Mouse (Mus musculus): ENCODE results near the gene Rhot1. TPM values are rescaled to one million over a fixed set of nuclear protein-coding genes. Genes with fewer than 3 reads are reported as not detected.

The Rhot1 gene
- polyA plus RNA-seq, 1 experiment from 2014 or later, result 48.1 TPM

DNA sequence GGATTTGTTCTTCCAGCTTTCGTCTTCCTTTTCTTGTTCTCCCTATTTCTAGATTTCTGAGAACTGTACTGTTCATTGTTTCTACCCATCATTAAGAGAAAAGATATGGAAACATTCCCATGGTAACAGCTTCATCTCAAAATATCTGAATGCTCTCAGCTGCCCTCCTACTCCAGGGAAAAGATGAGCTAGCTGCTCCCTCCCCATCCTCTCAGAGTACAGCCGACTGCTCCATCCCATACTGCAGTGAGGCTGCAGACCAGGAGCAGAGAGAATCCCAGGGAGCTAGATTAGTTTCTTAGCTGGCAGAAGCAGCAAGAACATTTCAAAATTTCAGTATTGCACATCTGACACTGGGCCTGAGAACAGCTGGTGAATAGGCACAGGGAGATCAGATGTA is 69.2 kb downstream of the Rhot1 start:
- DNase-seq (ENCODE audit: low spot score) (no peak), ATAC-seq (replicated peaks; ENCODE audit: low FRiP score, low read depth) (no peak)
- no peak overlapping the region for H3K4me2 ChIP-seq (ENCODE audit: low read length)
- TF ChIP-seq CTCF (IDR thresholded peaks at IDR 0.05; ENCODE audit: low read depth), result no peak
- H3K4me1 ChIP-seq (replicated peaks; ENCODE audit: insufficient read depth, low read length), result no peaks in the 10 kb centered on the region
- H3K27me3 ChIP-seq (ENCODE audit: insufficient read depth, low read length), result no peaks in the 10 kb centered on the region
- H3K36me3 ChIP-seq (ENCODE audit: insufficient read depth, low read length), result no peaks in the 10 kb centered on the region
- no peak overlapping the region for H3K4me3 ChIP-seq (replicated peaks; ENCODE audit: low read depth, low read length)
- no peak overlapping the region for H3K27ac ChIP-seq
- no peak overlapping the region for H3K9ac ChIP-seq (ENCODE audit: low read depth, low read length)
- H3K9me3 ChIP-seq (replicated peaks; ENCODE audit: low read length), result no peaks in the 10 kb centered on the region
- WGBS, result 58% methylated on average over 2 of the region's 2 CpGs

GRCm38 (mm10) chr11:80283786-80284185 is 75.0 kb downstream of the Rhot1 start:
- Histone ChIP-seq H3K9ac (ENCODE audit: low read depth, low read length) (no peak overlapping the region), H3K4me2 (ENCODE audit: low read length) (no peak overlapping the region), H3K4me3 (replicated peaks; ENCODE audit: low read depth, low read length) (no peak overlapping the region), H3K4me1 (replicated peaks; ENCODE audit: insufficient read depth, low read length) (no peaks in the 10 kb centered on the region), H3K9me3 (replicated peaks; ENCODE audit: low read length) (no peaks in the 10 kb centered on the region), H3K27ac (no peak overlapping the region), H3K27me3 (ENCODE audit: insufficient read depth, low read length) (no peaks in the 10 kb centered on the region), H3K36me3 (ENCODE audit: insufficient read depth, low read length) (no peaks in the 10 kb centered on the region)
- DNase-seq (ENCODE audit: low spot score) (no peak), ATAC-seq (replicated peaks; ENCODE audit: low FRiP score, low read depth) (no peak)
- no peak for TF ChIP-seq CTCF (IDR thresholded peaks at IDR 0.05; ENCODE audit: low read depth)
- 44% methylated on average over 3 of the region's 3 CpGs for WGBS

GRCm38 (mm10) chr11:80284641-80285040 is 75.8 kb downstream of the Rhot1 start:
- Histone ChIP-seq H3K27ac (no peak overlapping the region), H3K4me1 (replicated peaks; ENCODE audit: insufficient read depth, low read length) (peaks cover 4% of the 10 kb centered on the region), H3K4me2 (ENCODE audit: low read length) (no peak overlapping the region), H3K9me3 (replicated peaks; ENCODE audit: low read length) (no peaks in the 10 kb centered on the region), H3K27me3 (ENCODE audit: insufficient read depth, low read length) (no peaks in the 10 kb centered on the region), H3K9ac (ENCODE audit: low read depth, low read length) (no peak overlapping the region), H3K36me3 (ENCODE audit: insufficient read depth, low read length) (no peaks in the 10 kb centered on the region), H3K4me3 (replicated peaks; ENCODE audit: low read depth, low read length) (no peak overlapping the region)
- TF ChIP-seq CTCF (IDR thresholded peaks at IDR 0.05; ENCODE audit: low read depth), result no peak
- DNase-seq (ENCODE audit: low spot score) (no peak), ATAC-seq (replicated peaks; ENCODE audit: low FRiP score, low read depth) (no peak)
- 39% methylated on average over 6 of the region's 6 CpGs for WGBS

DNA sequence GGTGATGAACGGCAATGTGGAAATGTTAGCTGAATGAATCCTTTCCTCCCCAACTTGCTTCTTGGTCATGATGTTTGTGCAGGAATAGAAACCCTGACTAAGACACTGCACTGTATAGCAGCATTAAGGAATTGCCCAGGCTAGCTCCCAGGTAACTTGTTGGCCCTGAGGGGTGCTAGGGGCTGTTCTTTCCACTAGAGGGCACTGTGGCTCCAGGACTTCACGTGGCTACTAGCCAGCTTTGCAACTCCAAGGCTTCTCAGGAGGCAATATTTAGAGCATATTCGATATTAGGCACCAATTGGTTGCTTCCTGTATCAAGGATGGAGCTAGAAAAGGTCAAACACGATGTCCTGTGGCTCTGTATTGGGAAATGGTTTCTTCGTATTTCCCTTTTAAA is 78.3 kb downstream of the Rhot1 start:
- Histone ChIP-seq H3K36me3 (ENCODE audit: insufficient read depth, low read length) (no peaks in the 10 kb centered on the region), H3K27me3 (ENCODE audit: insufficient read depth, low read length) (no peaks in the 10 kb centered on the region), H3K4me3 (replicated peaks; ENCODE audit: low read depth, low read length) (no peak overlapping the region), H3K9me3 (replicated peaks; ENCODE audit: low read length) (no peaks in the 10 kb centered on the region), H3K9ac (ENCODE audit: low read depth, low read length) (no peak overlapping the region), H3K27ac (no peak overlapping the region), H3K4me2 (ENCODE audit: low read length) (no peak overlapping the region), H3K4me1 (replicated peaks; ENCODE audit: insufficient read depth, low read length) (peaks cover 16% of the 10 kb centered on the region)
- 14% methylated on average over 5 of the region's 5 CpGs for WGBS
- ATAC-seq (replicated peaks; ENCODE audit: low FRiP score, low read depth) (no peak), DNase-seq (ENCODE audit: low spot score) (peak; percentile 75)
- peak; percentile 91 for TF ChIP-seq CTCF (IDR thresholded peaks at IDR 0.05; ENCODE audit: low read depth)

GRCm38 (mm10) chr11:80289701-80290445 is 81.1 kb downstream of the Rhot1 start:
- ATAC-seq (replicated peaks; ENCODE audit: low FRiP score, low read depth), result peak; percentile 88
- TF ChIP-seq CTCF (IDR thresholded peaks at IDR 0.05; ENCODE audit: low read depth), result no peak
- Histone ChIP-seq H3K9me3 (replicated peaks; ENCODE audit: low read length) (no peaks in the 10 kb centered on the region), H3K27me3 (ENCODE audit: insufficient read depth, low read length) (no peaks in the 10 kb centered on the region), H3K4me3 (replicated peaks; ENCODE audit: low read depth, low read length) (peak overlapping the region; percentile 26), H3K4me2 (ENCODE audit: low read length) (peak overlapping the region; percentile 57), H3K36me3 (ENCODE audit: insufficient read depth, low read length) (no peaks in the 10 kb centered on the region), H3K9ac (ENCODE audit: low read depth, low read length) (no peak overlapping the region), H3K27ac (peak overlapping the region; percentile 33; the same call in 1 of the 2 replicates), H3K4me1 (replicated peaks; ENCODE audit: insufficient read depth, low read length) (peaks cover 16% of the 10 kb centered on the region)
- under 1% methylated on average over 23 of the region's 23 CpGs for whole genome bisulfite sequencing
- peak; percentile 89 for DNase-seq (ENCODE audit: low spot score)

DNA sequence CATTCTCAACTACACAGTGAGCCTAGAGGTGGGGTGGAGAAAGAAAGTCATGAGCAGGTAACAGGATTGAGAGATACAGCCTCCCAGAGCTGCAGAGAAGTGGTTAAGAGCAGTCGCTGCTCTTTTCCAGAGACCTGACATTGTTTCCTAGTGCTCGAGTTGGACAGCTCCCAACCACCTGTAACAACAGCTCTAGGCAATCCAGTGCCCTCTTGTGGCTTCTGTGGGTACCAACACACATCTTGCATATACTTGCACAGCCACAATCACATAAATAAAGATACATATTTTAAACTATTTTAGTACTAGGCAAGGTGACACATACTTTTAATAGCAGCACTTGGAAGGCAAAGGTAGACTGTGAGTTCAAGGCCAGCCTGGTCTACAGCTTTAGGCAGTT is 82.2 kb downstream of the Rhot1 start:
- Histone ChIP-seq H3K9ac (ENCODE audit: low read depth, low read length) (no peak overlapping the region), H3K4me3 (replicated peaks; ENCODE audit: low read depth, low read length) (no peak overlapping the region), H3K4me1 (replicated peaks; ENCODE audit: insufficient read depth, low read length) (peaks cover 20% of the 10 kb centered on the region), H3K27ac (no peak overlapping the region), H3K27me3 (ENCODE audit: insufficient read depth, low read length) (no peaks in the 10 kb centered on the region), H3K9me3 (replicated peaks; ENCODE audit: low read length) (no peaks in the 10 kb centered on the region), H3K4me2 (ENCODE audit: low read length) (no peak overlapping the region), H3K36me3 (ENCODE audit: insufficient read depth, low read length) (no peaks in the 10 kb centered on the region)
- WGBS, result 68% methylated on average over 2 of the region's 2 CpGs
- peak; percentile 34; the same call in 1 of the 2 replicates for TF ChIP-seq CTCF (IDR thresholded peaks at IDR 0.05; ENCODE audit: low read depth)
- DNase-seq (ENCODE audit: low spot score) (no peak), ATAC-seq (replicated peaks; ENCODE audit: low FRiP score, low read depth) (no peak)

Data from kidney, postnatal 0 days (tissue).